Mouse (Mus musculus) CD4-positive, CD25-positive, alpha-beta regulatory T cell, adult 2 months (primary cell): ENCODE measurements at regions not wholly inside any gene's neighbourhood (a gene's known extent, or its start where the extent isn't known, plus 50 kb on each side); places are given as distances from the start of the nearest gene placed in this dataset.

Source experiments
- DNase-seq: peaks from one replicate; pipeline ENCODE4 v3.0.0-alpha.2; 2012; ENCODE audit warnings: low read depth, low spot score

GRCm38 (mm10) chr19:16075512-16076086, 57.0 kb upstream of the Gnaq start:
- DNase-seq: no peak

DNA sequence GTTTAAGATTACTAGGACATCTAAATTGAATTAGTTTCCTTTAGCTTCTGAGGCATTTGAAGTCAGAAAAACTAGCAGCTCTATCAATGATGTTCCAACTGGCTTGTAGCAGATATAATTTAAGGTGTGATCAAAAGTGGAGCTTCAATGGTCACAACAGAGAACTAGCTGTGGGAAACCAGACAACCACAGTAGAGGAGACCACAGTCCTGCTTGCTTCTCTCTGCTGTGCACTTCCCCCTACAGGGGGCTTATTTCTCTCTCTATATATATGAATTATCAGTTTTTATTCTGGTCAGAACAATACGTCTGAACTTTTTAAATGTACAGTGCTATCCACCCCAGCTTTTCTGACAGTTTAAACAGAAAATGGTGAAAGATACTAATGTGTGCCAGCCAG, 57.6 kb upstream of the Gnaq start:
- DNase-seq: no peak

- DNase-seq: no peak
Observed at GRCm38 (mm10) chr19:16067314-16067713, 65.3 kb upstream of the Gnaq start.

DNA sequence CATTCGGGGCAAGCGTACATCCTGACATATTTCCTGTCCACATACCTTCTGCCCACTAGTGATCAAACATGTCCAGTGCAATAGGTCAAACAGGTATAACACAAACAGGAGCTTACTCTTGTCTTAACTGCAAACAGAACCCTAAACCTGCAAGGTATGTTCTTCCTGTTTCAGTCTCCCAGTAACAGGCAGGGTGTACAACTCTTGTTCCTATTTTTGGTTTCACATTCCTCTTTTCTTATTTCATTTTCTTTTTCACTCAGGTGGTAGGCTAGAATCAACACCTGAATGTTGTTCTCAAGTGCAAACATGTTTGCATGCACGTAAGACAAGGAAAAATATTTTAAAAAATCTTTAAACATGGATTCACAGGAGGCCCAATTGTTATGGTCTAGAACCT, 67.7 kb upstream of the Gnaq start:
- peak; percentile 3 for DNase-seq

- DNase-seq: peak; percentile 81
Observed at GRCm38 (mm10) chr19:16063916-16064580, 68.6 kb upstream of the Gnaq start.

GRCm38 (mm10) chr19:16063533-16063915, 69.1 kb upstream of the Gnaq start:
- DNase-seq: no peak

DNA sequence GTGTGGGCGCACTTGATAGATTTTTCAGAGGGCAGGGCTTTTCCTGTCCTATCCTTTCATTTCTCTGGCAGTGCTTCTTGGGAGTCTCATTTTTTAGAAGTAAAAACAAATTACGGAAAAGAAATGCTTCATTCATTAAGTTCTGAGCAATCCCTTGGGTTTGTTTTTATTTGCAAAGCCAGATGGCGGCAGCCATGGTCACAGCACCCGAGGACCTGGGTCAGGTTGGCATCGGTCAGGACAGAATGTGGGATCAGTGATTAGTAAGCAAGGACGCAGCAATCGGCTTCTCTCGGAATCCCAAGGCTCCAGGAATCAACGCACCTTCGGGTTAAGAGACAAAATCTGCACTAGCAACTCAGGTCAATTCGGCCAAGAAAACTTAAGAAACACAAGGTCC, 70.8 kb upstream of the Gnaq start:
- no peak for DNase-seq

DNA sequence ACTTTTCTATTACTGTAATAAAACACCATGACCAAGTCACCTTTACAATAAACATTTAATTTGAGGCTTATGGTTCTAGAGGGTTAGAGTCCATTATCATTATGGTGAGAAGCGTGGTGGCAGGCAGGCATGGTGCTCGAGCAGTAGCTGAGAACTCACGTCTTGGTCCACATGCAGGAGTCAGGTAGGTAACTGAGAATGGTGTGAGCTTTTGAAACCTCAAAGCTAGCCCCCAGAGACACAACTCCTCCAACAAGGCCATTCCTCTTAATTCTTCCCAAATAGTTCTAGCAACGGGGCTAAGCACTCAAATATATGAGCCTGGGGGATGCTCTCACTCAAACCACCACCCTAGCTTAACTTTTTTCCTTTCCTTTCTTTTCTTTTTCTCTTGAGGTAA, 73.6 kb upstream of the Gnaq start:
- DNase-seq: no peak

- peak; percentile 19 for DNase-seq
Observed at GRCm38 (mm10) chr19:16050220-16051055, 65.6 kb upstream of the Cep78 start.

DNA sequence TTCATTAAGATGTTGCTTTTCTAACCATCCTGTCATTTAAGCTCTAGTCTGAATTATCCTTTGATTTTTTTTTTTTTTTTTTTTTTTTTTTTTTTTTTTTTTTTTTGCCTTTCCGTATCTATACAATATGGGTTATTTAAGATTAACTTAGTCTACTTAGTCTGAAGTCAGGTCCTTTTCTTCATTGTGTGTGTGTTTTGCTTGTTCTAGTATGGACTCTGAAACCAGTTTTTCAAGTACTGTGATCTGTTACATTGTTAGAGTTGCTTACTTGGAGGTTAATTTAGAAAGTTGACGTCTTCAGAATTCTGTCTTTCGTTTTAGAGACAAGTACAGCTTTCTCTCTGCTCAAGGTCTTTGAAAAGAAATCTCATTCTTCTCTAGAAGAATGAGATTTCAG, 64.9 kb upstream of the Cep78 start:
- no peak for DNase-seq

GRCm38 (mm10) chr19:16046977-16047376, 62.2 kb upstream of the Cep78 start:
- no peak for DNase-seq

- DNase-seq: no peak
Observed at GRCm38 (mm10) chr19:16045261-16045660, 60.5 kb upstream of the Cep78 start.

- DNase-seq: no peak
Observed at GRCm38 (mm10) chr19:16044169-16044568, 59.4 kb upstream of the Cep78 start.

- no peak for DNase-seq
Observed at GRCm38 (mm10) chr19:16043007-16043406, 58.2 kb upstream of the Cep78 start.

DNA sequence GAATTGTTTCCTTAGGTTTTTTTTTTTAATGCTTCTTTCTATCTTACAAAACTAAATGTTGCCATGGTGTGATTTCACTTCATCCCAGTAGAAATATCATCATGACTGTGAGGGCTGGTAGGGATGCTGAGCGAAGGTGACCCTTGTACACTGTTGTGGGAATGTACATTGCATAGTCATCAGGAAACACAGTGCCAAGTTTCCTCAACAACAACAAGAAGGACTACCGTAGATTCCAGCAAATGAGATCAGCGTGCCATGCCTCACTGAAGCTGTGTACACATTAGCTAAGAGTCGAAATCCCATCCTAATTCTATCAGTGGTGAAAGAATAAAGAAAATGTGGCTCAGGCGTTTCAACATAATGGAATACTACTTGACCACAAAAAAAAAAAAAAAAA, 57.1 kb upstream of the Cep78 start:
- DNase-seq: no peak

DNA sequence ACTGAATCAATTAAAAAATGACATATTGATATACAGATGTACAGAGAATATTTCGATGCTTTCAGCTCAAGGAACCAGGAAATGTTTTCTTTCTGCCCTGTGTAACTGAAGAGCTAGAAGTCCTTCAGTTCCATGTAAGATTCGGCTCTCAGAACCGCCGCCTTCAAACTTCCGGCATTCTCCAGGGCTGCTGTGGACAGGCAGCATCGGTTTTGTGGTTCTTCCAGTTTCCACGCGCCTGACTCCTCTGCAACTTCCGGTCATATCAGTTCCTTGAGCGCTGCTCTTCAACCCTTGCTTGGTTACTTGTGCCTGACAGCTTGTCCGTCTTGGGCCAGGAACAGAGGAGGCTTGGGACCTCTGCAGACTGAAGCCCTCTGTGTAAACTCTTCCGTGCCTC, 53.0 kb upstream of the Cep78 start:
- DNase-seq: no peak
